Mouse (Mus musculus) liver, embryonic 14.5 days (tissue): ENCODE data around the gene Tnfrsf1a. TPM values are rescaled to one million over a fixed set of nuclear protein-coding genes. Genes with fewer than 3 reads are reported as not detected.
A peak's percentile ranks its signal among the peaks of the same experiment; 100 is the strongest.

Experiments
- ATAC-seq: fragments of 200-750 bp; cut with Nextera tagmentation; 2 replicates; pipeline ENCODE4 v1.8.0; 2017; ENCODE audit warnings: moderate number of reproducible peaks, mild to moderate bottlenecking, moderate library complexity; ENCODE audit not compliant: insufficient read depth
- DNase-seq, 3 experiments: peaks; one replicate each; pipeline ENCODE4 v3.0.0-alpha.2; 2012 to 2013; ENCODE audit warnings: low read depth in 3 of 3, low spot score in 3 of 3
- H3K27ac ChIP-seq: fragments of 300-500 bp; sonication (generic); 2 replicates; pipeline ENCODE4 v1.5.1; 2014; ENCODE audit warnings: moderate library complexity, mild to moderate bottlenecking, control low read depth, inconsistent platforms
- H3K27me3 ChIP-seq: fragments of 300-500 bp; sonication (generic); 2 replicates; pipeline ENCODE4 v1.6.1; 2014; ENCODE audit warnings: mild to moderate bottlenecking, low read length, moderate library complexity; ENCODE audit not compliant: control insufficient read depth, insufficient read depth
- H3K36me3 ChIP-seq: fragments of 300-500 bp; sonication (generic); replicated peaks from 2 replicates; pipeline ENCODE4 v1.6.1; 2014; ENCODE audit warnings: low read depth; ENCODE audit not compliant: control insufficient read depth, insufficient read depth
- H3K4me1 ChIP-seq, 2 experiments: fragments of 200-500 bp in 1 of 2; fragments of 300-500 bp in 1 of 2; sonication (generic) in 1 of 2; replicated peaks; 2 replicates each; pipeline ENCODE4 v1.6.1; 2012 to 2014; ENCODE audit warnings: antibody characterized with exemption in 1 of 2, inconsistent platforms in 1 of 2, low read length in 1 of 2; ENCODE audit not compliant: control insufficient read depth in 2 of 2, insufficient read depth in 2 of 2
- H3K4me2 ChIP-seq: fragments of 300-500 bp; sonication (generic); 2 replicates; pipeline ENCODE4 v1.6.1; 2014; ENCODE audit warnings: low read depth, mild to moderate bottlenecking, control low read depth, moderate library complexity
- H3K4me3 ChIP-seq, 2 experiments: fragments of 200-500 bp in 1 of 2; fragments of 300-500 bp in 1 of 2; sonication (generic) in 1 of 2; 2 replicates each; pipeline ENCODE4 v1.5.1; 2012 to 2014; ENCODE audit warnings: low read depth in 2 of 2, low read length in 2 of 2, mild to moderate bottlenecking in 2 of 2, control low read depth in 1 of 2, inconsistent platforms in 1 of 2, moderate library complexity in 1 of 2; ENCODE audit not compliant: insufficient read depth in 1 of 2
- H3K9ac ChIP-seq: fragments of 300-500 bp; sonication (generic); replicated peaks from 2 replicates; pipeline ENCODE4 v1.6.1; 2014; ENCODE audit warnings: mild to moderate bottlenecking, control low read depth, moderate library complexity
- H3K9me3 ChIP-seq: fragments of 300-500 bp; sonication (generic); 2 replicates; pipeline ENCODE4 v1.6.1; 2016; ENCODE audit warnings: low read length, mixed read lengths; ENCODE audit not compliant: control insufficient read depth
- CTCF ChIP-seq: IDR thresholded peaks from 2 replicates; pipeline ENCODE4 v1.5.1; 2016; ENCODE audit warnings: antibody characterized with exemption, low read depth, control low read depth
- EP300 ChIP-seq: IDR thresholded peaks from 2 replicates; pipeline ENCODE4 v1.6.1; 2016; ENCODE audit warnings: antibody characterized with exemption, low read depth
- WGBS: fragments of 180-500 bp; shearing (Covaris S2); extraction: QIAGEN DNeasy Blood & Tissue Kit; methylation state at CpG from one replicate; pipeline ENCODE4 v1.1.7; 2014; ENCODE audit not compliant: insufficient replicate concordance; 5-methylcytosine and 5-hydroxymethylcytosine counted together
- polyA plus RNA-seq, 2 experiments: library from polyadenylated mRNA; depleted of rRNA in 1 of 2; stranded (reverse) in 1 of 2; unstranded in 1 of 2; fragments of >200 nt; fragmentation: Nextera tagmentation in 1 of 2; extraction: Ambion mirVana in 1 of 2; gene quantifications; 2 replicates each; pipeline versions ENCODE4 v1.2.1 to v1.2.3; 2012 to 2014

Tnfrsf1a gene
- polyA plus RNA-seq, 2 experiments, result 16.8 to 21.1 TPM

GRCm38 (mm10) chr6:125353655-125354054 is 4.5 kb downstream of the Tnfrsf1a start:
- Histone ChIP-seq H3K27me3 (no peaks in the 10 kb centered on the region), H3K9ac (no peak overlapping the region), H3K36me3 (no peaks in the 10 kb centered on the region), H3K4me2 (no peak overlapping the region; the same call in 1 of the 2 replicates), H3K27ac (no peak overlapping the region), H3K4me3 (no peak overlapping the region), H3K9me3 (no peaks in the 10 kb centered on the region), H3K4me1 (peaks cover 0 to 39% of the 10 kb centered on the region in 2 experiments; a peak in 3 of 4 replicates)
- TF ChIP-seq EP300 (no peak), CTCF (no peak)
- ATAC-seq, result no peak
- 25% methylated on average over 4 of the region's 4 CpGs for WGBS
- DNase-seq, result no peak

GRCm38 (mm10) chr6:125354352-125355151 is 5.4 kb downstream of the Tnfrsf1a start:
- DNase-seq, result no peak
- TF ChIP-seq CTCF (no peak), EP300 (no peak)
- H3K4me2 ChIP-seq, result peak overlapping the region; percentile 36
- H3K27ac ChIP-seq, result no peak overlapping the region
- no peaks in the 10 kb centered on the region for H3K9me3 ChIP-seq
- peaks cover 0 to 37% of the 10 kb centered on the region in 2 experiments; a peak in 3 of 4 replicates for H3K4me1 ChIP-seq
- H3K36me3 ChIP-seq, result no peaks in the 10 kb centered on the region
- WGBS, result 8% methylated on average over 14 of the region's 14 CpGs
- no peak overlapping the region for H3K4me3 ChIP-seq
- ATAC-seq, result peak; percentile 46; the same call in 1 of the 2 replicates
- H3K27me3 ChIP-seq, result no peaks in the 10 kb centered on the region
- no peak overlapping the region for H3K9ac ChIP-seq

- ATAC-seq (0 out of 2 replicates have a peak, but pooled peaks have one; percentile 7), DNase-seq (no peak)
- Histone ChIP-seq H3K4me3 (no peak overlapping the region), H3K27me3 (no peaks in the 10 kb centered on the region), H3K36me3 (no peaks in the 10 kb centered on the region), H3K4me2 (peak overlapping the region; percentile 36), H3K27ac (no peak overlapping the region), H3K9ac (no peak overlapping the region), H3K4me1 (peaks cover 0 to 37% of the 10 kb centered on the region in 2 experiments; a peak in 3 of 4 replicates), H3K9me3 (no peaks in the 10 kb centered on the region)
- no peak for TF ChIP-seq CTCF
- no peak for TF ChIP-seq EP300
- 7% methylated on average over 10 of the region's 10 CpGs for whole genome bisulfite sequencing
Observed at GRCm38 (mm10) chr6:125355197-125355741, 6.1 kb downstream of the Tnfrsf1a start.

GRCm38 (mm10) chr6:125356264-125356663 is 7.1 kb downstream of the Tnfrsf1a start:
- Histone ChIP-seq H3K4me3 (no peak overlapping the region), H3K27ac (no peak overlapping the region), H3K9me3 (no peaks in the 10 kb centered on the region), H3K27me3 (no peaks in the 10 kb centered on the region), H3K4me2 (no peak overlapping the region), H3K36me3 (no peaks in the 10 kb centered on the region), H3K4me1 (peaks cover 0 to 35% of the 10 kb centered on the region in 2 experiments; a peak in 3 of 4 replicates), H3K9ac (no peak overlapping the region)
- no peak for TF ChIP-seq EP300
- no peak for TF ChIP-seq CTCF
- DNase-seq (no peak), ATAC-seq (no peak)
- WGBS, result 42% methylated on average over 8 of the region's 8 CpGs

GRCm38 (mm10) chr6:125357334-125357733 is 8.2 kb downstream of the Tnfrsf1a start:
- TF ChIP-seq CTCF (no peak), EP300 (no peak)
- Histone ChIP-seq H3K9ac (no peak overlapping the region), H3K36me3 (no peaks in the 10 kb centered on the region), H3K4me1 (peaks cover 0 to 27% of the 10 kb centered on the region in 2 experiments; a peak in 3 of 4 replicates), H3K4me2 (no peak overlapping the region), H3K27me3 (no peaks in the 10 kb centered on the region), H3K4me3 (no peak overlapping the region), H3K9me3 (no peaks in the 10 kb centered on the region), H3K27ac (no peak overlapping the region)
- ATAC-seq (no peak), DNase-seq (no peak)
- 69% methylated on average over 15 of the region's 15 CpGs for WGBS
